Mouse (Mus musculus) mouse trophoblast stem cell (cell line): Measurements from ENCODE around the gene Myh14.
"Not testable (repeated sequence)": the region's sequence is repeated elsewhere in the genome, so short reads cannot be mapped to it uniquely, and the experiment has no call there.

Experiments
- in situ Hi-C, 2 experiments: fragments of 300-500 bp; cut with MseI, MboI; formaldehyde crosslinking; loops; 2 replicates in 1 of 2; 3 replicates in 1 of 2; pipeline ENCODE4 v1.15.1; 2025

Myh14 gene

DNA sequence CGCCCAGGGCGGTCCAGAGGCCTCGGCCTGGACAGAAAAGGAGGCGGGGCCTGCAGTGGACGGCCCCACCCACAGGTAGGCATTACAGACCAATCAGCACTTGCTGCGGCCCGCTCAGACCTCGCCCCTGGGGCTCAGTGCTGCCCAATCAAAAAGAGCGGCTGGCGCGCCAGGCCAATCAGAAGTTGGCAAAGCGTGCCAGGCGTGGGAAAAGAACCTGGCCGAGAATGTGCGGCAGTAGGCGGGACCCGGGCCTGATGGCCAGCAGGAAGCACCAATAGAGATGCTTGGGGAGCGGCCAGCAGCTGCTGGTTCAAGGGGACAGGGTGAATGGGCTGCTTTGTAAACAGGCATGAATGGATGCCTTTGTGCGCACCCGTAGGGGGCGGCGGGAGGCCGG is at the start of gene Myh14:
TSS of gene Myh14 (minus strand) at position 41 of the 400 bp plus-strand sequence.
- in situ Hi-C loops: no loop called here

GRCm38 (mm10) chr7:44709881-44710280 is 39.2 kb upstream of the Myh14 start:
- in situ Hi-C loops: no loop called here

- in situ Hi-C loops: no loop called here
Observed at GRCm38 (mm10) chr7:44708574-44708973, 37.9 kb upstream of the Myh14 start, which contains the start of gene Izumo2. Gene Izumo2, plus strand, starts transcription at chr7:44708742.

GRCm38 (mm10) chr7:44708093-44708492 is 37.5 kb upstream of the Myh14 start:
- in situ Hi-C loops: not testable (repeated sequence)

- in situ Hi-C loops: no loop called here
Observed at GRCm38 (mm10) chr7:44707169-44707675, 36.6 kb upstream of the Myh14 start.

GRCm38 (mm10) chr7:44706322-44706721 is 35.7 kb upstream of the Myh14 start:
- in situ Hi-C loops: no loop called here

DNA sequence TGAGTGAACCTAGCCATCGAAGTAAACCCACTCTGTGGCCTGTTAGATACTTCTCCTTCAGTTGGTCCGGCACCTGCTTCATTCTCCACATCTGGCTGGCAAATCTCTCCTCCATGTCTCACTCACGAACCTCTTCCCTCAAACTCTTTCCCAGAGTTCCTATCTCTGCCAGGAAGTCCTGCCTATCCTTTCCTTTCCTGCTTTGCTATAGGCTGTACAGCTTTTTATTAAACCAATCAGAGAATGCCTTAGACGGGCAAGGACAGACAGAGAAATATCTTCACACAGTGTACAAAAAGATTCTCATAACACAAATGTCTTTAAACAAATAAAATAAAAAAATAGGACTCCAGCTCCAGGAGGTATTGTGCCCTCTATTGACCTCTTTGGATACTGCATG is 34.4 kb upstream of the Myh14 start:
- in situ Hi-C loops: no loop called here

DNA sequence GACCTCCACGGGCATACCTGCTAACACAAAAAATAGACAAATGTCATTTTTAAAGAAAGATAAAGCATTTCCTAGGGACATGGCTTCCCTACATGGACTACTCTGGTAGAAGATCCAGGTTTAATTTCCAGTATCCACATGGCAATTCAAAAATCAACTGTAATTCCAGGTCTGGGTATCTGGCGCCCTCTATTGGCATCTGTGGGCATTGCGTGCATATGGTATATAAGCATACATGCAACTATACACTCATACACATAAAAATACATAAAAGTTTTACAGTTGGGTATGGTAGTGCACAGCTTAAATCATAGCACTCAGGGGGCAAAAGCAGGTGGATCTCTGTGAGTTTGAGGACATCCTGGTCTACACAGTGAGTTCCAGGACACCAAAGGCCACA is 33.7 kb upstream of the Myh14 start:
- in situ Hi-C loops: no loop called here

DNA sequence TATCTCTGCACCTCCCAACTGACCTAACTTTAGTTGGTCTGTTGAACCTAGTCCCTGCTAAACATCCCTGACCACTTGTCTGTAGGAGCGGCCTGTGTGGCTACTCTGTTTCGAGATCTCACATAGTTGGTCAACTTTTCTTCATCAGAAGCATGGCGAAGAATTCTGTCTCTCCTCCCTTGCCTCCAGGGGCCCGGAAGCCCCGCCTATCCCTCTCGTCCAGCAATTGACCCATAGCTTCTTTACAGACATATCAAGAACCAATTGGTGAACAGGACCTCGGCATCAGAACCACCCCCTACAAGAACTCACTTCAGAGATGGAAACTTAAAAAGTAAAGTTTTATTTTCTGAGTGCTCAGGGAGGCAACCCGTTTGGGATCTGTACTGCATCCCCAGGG is 32.3 kb upstream of the Myh14 start:
- in situ Hi-C loops: no loop called here

- in situ Hi-C loops: no loop called here
Observed at GRCm38 (mm10) chr7:44701921-44702320, 31.3 kb upstream of the Myh14 start.

DNA sequence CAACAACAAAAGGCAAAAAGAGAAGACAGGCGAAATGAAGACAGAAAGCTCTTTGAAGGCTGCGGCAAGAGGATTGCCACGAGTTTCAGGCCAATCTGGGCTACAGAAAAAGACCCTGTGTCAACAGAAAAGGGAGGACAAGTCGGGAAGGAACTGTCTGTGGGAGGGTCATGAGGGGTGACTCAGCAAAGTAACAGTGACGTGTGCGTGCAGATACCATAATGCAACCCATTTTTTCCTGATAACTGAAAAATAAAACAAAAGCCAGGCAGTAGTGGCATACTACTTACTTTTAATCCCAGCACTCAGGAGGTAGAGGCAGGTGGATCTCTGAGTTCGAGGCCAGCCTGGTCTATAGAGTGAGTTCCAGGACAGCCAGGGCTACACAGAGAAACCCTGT is 27.3 kb upstream of the Myh14 start:
- in situ Hi-C loops: no loop called here

GRCm38 (mm10) chr7:44697191-44697710 is 26.6 kb upstream of the Myh14 start:
- in situ Hi-C loops: no loop called here

DNA sequence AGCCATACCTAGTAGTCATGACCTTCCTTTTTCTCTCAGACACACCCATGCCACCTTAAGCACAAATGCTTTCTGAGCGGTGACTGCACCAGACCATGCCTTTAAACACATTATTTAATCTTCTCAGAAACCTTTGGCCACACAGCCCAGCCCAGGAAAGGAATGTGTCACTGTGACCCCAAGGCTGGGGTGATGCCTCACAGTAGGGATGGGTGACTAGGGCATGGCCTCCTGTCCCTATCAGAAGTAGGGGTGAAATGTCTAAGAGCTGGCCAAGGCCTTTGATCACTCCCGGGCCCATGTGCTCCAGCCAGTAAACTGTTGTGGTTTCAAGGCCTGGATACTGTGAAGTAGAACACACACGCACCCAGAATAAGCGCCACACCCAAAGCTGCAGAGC is 24.6 kb upstream of the Myh14 start:
- in situ Hi-C loops: no loop called here

DNA sequence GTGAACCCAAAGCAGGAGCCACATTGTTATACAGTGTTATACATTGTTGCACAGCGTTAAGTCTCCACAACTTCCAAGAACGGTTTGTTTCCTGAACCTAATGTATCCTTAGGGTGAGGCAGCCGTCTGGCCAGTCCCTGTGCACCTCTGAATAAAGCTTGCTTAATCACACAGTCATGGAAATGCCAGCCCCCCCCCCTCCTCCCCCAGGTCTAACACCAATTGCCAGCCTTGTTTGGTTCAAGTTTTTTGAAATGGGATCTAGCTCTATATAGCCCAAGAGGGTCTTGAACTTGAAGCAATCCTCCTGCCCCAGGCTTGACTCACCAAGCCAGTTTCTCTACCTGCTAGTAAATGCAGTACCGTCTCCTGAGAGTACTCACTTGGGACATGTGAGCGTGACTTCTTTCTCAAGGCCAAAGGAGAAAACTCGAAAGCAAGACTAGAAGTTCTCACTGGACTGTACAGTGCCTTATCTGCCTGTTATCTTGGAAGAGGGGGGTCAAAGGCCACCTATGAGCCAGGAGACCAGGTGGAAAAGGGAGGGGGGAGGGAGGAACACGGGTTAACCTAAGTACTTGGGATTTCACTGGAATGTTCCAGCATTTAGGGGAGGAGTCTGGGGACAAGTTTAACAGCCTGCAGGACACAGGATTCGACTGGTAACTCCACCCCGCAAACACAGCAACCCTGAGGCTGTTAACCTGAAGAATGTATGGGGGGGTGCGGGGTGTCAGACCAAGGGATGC is 23.0 kb upstream of the Myh14 start:
- in situ Hi-C loops: no loop called here

GRCm38 (mm10) chr7:44689331-44689730 is 18.7 kb upstream of the Myh14 start:
- in situ Hi-C loops: no loop called here

DNA sequence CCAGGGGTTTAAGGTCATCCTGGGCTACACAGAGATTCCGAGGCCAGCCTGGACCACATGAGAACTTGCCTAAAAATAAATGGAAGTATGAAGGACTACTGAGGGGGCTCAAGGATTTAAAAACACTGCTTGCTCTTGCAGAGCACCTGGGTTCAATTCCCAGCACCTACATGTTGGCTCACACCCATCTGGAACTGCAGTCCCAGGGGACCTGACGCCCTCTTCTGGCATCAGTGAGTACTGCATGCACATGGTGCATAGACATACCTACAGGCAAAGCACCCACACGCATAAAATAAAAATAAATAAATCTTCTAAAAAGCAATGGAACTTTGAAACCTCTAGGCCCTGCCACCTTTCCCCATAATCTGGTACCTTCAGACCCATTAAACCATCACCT is 18.2 kb upstream of the Myh14 start:
- in situ Hi-C loops: no loop called here

DNA sequence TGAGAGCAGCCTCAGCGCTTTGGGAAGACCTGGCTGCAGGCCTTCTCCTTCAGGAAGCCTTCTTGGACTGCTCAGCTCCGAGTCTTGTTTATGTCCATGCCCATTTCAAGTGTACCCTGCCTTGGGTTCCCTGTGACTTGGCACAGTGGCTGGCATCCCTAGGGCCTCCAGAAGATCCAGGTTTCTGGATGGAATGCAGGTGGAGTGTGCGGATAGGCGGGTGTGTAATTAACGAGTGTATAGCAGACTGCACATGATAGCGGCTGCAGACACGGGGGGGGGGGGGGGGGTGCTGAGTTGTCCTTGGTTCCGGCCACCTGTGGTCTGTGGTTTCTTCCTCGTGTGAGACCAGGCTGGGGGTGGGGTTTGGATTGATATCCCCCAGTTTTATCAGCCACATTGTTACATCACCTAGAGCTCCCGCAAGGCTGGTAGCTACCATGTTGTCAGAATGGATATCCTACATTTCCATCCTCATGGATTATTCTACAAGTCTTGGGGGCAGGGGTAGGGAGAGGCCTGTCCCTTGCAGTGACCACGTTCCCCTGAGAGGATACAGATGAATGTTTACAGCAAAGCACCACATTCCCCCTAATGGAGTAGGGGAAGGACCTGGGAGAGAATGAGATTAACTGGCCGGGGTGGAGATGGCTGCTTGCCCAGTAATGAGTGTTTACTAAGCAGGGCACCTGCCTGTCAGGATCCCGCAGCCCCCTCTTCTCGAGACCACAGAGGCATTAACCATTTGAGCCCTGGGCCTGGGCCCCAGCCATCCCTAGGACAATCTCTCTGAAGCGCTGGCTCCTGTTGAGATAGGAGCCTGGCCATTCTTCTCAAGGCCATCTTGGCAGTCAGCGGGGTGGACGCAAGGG is 15.1 kb upstream of the Myh14 start:
- in situ Hi-C loops: no loop called here

- in situ Hi-C loops: no loop called here
Observed at GRCm38 (mm10) chr7:44683656-44684055, 13.0 kb upstream of the Myh14 start.

GRCm38 (mm10) chr7:44676611-44677010 is 6.0 kb upstream of the Myh14 start:
- in situ Hi-C loops: no loop called here

GRCm38 (mm10) chr7:44676126-44676525 is 5.5 kb upstream of the Myh14 start:
- in situ Hi-C loops: no loop called here

GRCm38 (mm10) chr7:44675171-44675570 is 4.5 kb upstream of the Myh14 start:
- in situ Hi-C loops: no loop called here

DNA sequence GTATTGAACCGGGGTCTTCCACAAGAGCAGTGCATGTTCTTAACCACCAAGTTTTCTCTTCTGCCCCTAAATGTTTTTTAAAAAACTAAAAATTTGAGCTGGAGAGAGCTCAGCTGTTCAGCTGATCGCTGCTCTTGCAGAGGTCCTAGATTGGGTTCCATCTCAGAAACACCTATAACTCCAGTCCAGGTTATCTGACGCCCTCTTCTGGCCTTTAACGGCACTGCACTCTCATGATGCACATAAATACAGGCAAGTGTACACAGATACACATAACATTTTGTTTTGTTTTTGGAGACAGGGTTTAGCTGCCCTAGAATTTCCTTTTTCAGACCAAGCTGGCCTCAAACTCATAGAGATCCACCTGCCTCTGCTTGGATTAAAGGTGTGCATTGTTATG is 3.9 kb upstream of the Myh14 start:
- in situ Hi-C loops: no loop called here
